Mouse (Mus musculus): ENCODE measurements at regions not wholly inside any gene's neighbourhood (a gene's known extent, or its start where the extent isn't known, plus 50 kb on each side); places are given as distances from the start of the nearest gene placed in this dataset.

DNA sequence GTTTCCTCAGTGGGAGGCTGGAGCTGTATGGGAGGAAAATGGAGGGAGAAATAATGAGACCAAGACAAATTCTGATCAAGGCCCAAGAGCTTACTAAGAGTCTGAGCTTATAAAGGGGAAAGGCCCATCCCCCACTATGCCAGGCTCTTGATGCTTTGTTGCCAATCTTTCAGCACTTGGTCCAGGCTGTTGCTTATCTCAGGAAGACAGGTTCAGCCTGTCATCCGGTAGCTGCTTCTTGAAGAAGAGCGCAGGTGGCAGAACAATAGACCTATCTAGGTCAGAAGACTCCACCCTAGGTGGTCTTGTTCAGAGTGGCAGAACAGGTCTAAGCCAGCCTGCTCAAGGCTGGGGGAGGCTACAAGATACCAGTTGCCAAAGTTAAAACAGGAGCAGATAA, 466.2 kb upstream of the Tbl1xr1 start:
- TF ChIP-seq CTCF (IDR thresholded peaks at IDR 0.05) (no peak), EP300 (IDR thresholded peaks at IDR 0.05) (no peak)
